Mouse (Mus musculus) forelimb bud, embryonic 11.5 days (tissue): ENCODE results near the gene Snx1.

Experiments
- DNase-seq: peaks from one replicate; pipeline ENCODE4 v3.0.0-alpha.2; 2012; ENCODE audit warnings: low read depth, low spot score

The Snx1 gene

GRCm38 (mm10) chr9:66090593-66091244 lies 35.7 kb downstream of the Snx1 start:
- DNase-seq, result no peak

- no peak for DNase-seq
These were observed 38.0 kb downstream of the Snx1 start for GRCm38 (mm10) chr9:66088411-66088810.

- DNase-seq, result no peak
These were observed 39.3 kb downstream of the Snx1 start for GRCm38 (mm10) chr9:66087062-66087461.

GRCm38 (mm10) chr9:66084171-66084570 lies 42.2 kb downstream of the Snx1 start:
- no peak for DNase-seq

- no peak for DNase-seq
These were observed 44.4 kb downstream of the Snx1 start for GRCm38 (mm10) chr9:66081999-66082398.

GRCm38 (mm10) chr9:66080804-66081459 lies 45.5 kb downstream of the Snx1 start:
- no peak for DNase-seq

- no peak for DNase-seq
These were observed 47.9 kb downstream of the Snx1 start for GRCm38 (mm10) chr9:66078493-66078892.

- DNase-seq, result no peak
These were observed 48.3 kb downstream of the Snx1 start for GRCm38 (mm10) chr9:66078072-66078471.

- DNase-seq, result no peak
These were observed 53.6 kb downstream of the Snx1 start for GRCm38 (mm10) chr9:66072754-66073153.

- no peak for DNase-seq
These were observed 56.2 kb downstream of the Snx1 start for GRCm38 (mm10) chr9:66070151-66070550.

- DNase-seq, result peak; percentile 74
These were observed 56.8 kb downstream of the Snx1 start, which contains the start of gene Snx22 for GRCm38 (mm10) chr9:66069583-66069982. Gene Snx22, minus strand, starts transcription at chr9:66069719.

GRCm38 (mm10) chr9:66068971-66069391 lies 57.4 kb downstream of the Snx1 start:
- DNase-seq, result no peak

GRCm38 (mm10) chr9:66068056-66068455 lies 58.3 kb downstream of the Snx1 start:
- DNase-seq, result no peak

GRCm38 (mm10) chr9:66067542-66067941 lies 58.8 kb downstream of the Snx1 start:
- no peak for DNase-seq

GRCm38 (mm10) chr9:66066791-66067190 lies 59.6 kb downstream of the Snx1 start:
- DNase-seq, result no peak

- DNase-seq, result no peak
These were observed 62.1 kb downstream of the Snx1 start for GRCm38 (mm10) chr9:66064316-66064715.

GRCm38 (mm10) chr9:66063446-66063845 lies 62.9 kb downstream of the Snx1 start:
- no peak for DNase-seq

GRCm38 (mm10) chr9:66061656-66062055 lies 64.7 kb downstream of the Snx1 start:
- DNase-seq, result no peak

GRCm38 (mm10) chr9:66060986-66061385 lies 65.4 kb downstream of the Snx1 start:
- DNase-seq, result no peak

- no peak for DNase-seq
These were observed 66.1 kb downstream of the Snx1 start for GRCm38 (mm10) chr9:66060308-66060647.

GRCm38 (mm10) chr9:66059583-66060307 lies 66.6 kb downstream of the Snx1 start, which contains the start of gene Ppib:
Gene Ppib, plus strand, starts transcription at chr9:66060222.
- DNase-seq, result peak; percentile 97

GRCm38 (mm10) chr9:66053620-66054019 lies 72.8 kb downstream of the Snx1 start:
- DNase-seq, result no peak

- DNase-seq, result no peak
These were observed 73.7 kb downstream of the Snx1 start for GRCm38 (mm10) chr9:66052731-66053130.
